Mouse (Mus musculus): ENCODE results near the gene Spag16.

- no peak for TF ChIP-seq CTCF (IDR thresholded peaks at IDR 0.05; ENCODE audit: control insufficient read depth, insufficient read depth, insufficient replicate concordance, low read depth, low read length)
- TF ChIP-seq POLR2A (IDR thresholded peaks at IDR 0.05; ENCODE audit: control insufficient read depth, low read depth, low read length), result no peak
These were observed 129.8 kb downstream of the Spag16 start for GRCm38 (mm10) chr1:69956606-69957005.
